Mouse (Mus musculus) frontal cortex, postnatal 36 days (tissue): ENCODE measurements at regions not wholly inside any gene's neighbourhood (a gene's known extent, or its start where the extent isn't known, plus 50 kb on each side); places are given as distances from the start of the nearest gene placed in this dataset.

Experiments
- DNase-seq, 2 experiments: peaks; one replicate each; pipeline ENCODE4 v3.0.0; 2022; ENCODE audit warnings: low spot score in 2 of 2

- DNase-seq, result no peak
Measured at GRCm38 (mm10) chr4:89505368-89505819, 173.8 kb upstream of the Dmrta1 start.

GRCm38 (mm10) chr4:89500232-89500631, 179.0 kb upstream of the Dmrta1 start:
- no peak for DNase-seq

- DNase-seq, result no peak
Measured at GRCm38 (mm10) chr4:89490947-89491346, 180.1 kb upstream of the Cdkn2b start.

GRCm38 (mm10) chr4:89487416-89488165, 176.8 kb upstream of the Cdkn2b start:
- DNase-seq, result no peak

GRCm38 (mm10) chr4:89486963-89487362, 176.1 kb upstream of the Cdkn2b start:
- DNase-seq, result no peak

- no peak for DNase-seq
Measured at GRCm38 (mm10) chr4:89485981-89486531, 175.2 kb upstream of the Cdkn2b start.

GRCm38 (mm10) chr4:89478646-89479237, 167.9 kb upstream of the Cdkn2b start:
- DNase-seq, result no peak

GRCm38 (mm10) chr4:89475848-89476247, 165.0 kb upstream of the Cdkn2b start:
- no peak for DNase-seq

GRCm38 (mm10) chr4:89474836-89475541, 164.2 kb upstream of the Cdkn2b start:
- DNase-seq, result no peak

GRCm38 (mm10) chr4:89471426-89471825, 160.6 kb upstream of the Cdkn2b start:
- no peak for DNase-seq

- DNase-seq, result no peak
Measured at GRCm38 (mm10) chr4:89470756-89471155, 159.9 kb upstream of the Cdkn2b start.

GRCm38 (mm10) chr4:89469883-89470282, 159.0 kb upstream of the Cdkn2b start:
- DNase-seq, result no peak

GRCm38 (mm10) chr4:89469406-89469805, 158.6 kb upstream of the Cdkn2b start:
- DNase-seq, result no peak

- peak in 1 of 2 experiments; percentile 9 for DNase-seq
Measured at GRCm38 (mm10) chr4:89466766-89467165, 155.9 kb upstream of the Cdkn2b start.

GRCm38 (mm10) chr4:89463121-89463520, 152.3 kb upstream of the Cdkn2b start:
- no peak for DNase-seq

- DNase-seq, result no peak
Measured at GRCm38 (mm10) chr4:89460170-89460762, 149.4 kb upstream of the Cdkn2b start.

- DNase-seq, result no peak
Measured at GRCm38 (mm10) chr4:89459346-89459666, 148.5 kb upstream of the Cdkn2b start.

GRCm38 (mm10) chr4:89458628-89459345, 147.9 kb upstream of the Cdkn2b start:
- DNase-seq, result no peak

GRCm38 (mm10) chr4:89457861-89458260, 147.0 kb upstream of the Cdkn2b start:
- DNase-seq, result no peak

GRCm38 (mm10) chr4:89454926-89455325, 144.1 kb upstream of the Cdkn2b start:
- DNase-seq, result no peak

- no peak for DNase-seq
Measured at GRCm38 (mm10) chr4:89453051-89453450, 142.2 kb upstream of the Cdkn2b start.

GRCm38 (mm10) chr4:89451741-89452140, 140.9 kb upstream of the Cdkn2b start:
- DNase-seq, result no peak
